Mouse (Mus musculus) liver, embryonic 11.5 days (tissue): ENCODE measurements around the gene Hnrnpab. TPM values are rescaled to one million over a fixed set of nuclear protein-coding genes. Genes with fewer than 3 reads are reported as not detected.
"Not testable (repeated sequence)": the region's sequence is repeated elsewhere in the genome, so short reads cannot be mapped to it uniquely, and the experiment has no call there.

Experiments
- ATAC-seq: fragments of 200-750 bp; cut with Nextera tagmentation; replicated peaks from 2 replicates; pipeline ENCODE4 v1.8.0; 2017; ENCODE audit warnings: moderate number of reproducible peaks, mild to moderate bottlenecking, moderate TSS enrichment, moderate library complexity; ENCODE audit not compliant: low FRiP score
- DNase-seq: peaks from one replicate; pipeline ENCODE4 v3.0.0-alpha.2; 2017; ENCODE audit warnings: low spot score
- H3K27ac ChIP-seq: fragments of 300-500 bp; sonication (generic); 2 replicates; pipeline ENCODE4 v1.5.1; 2014; ENCODE audit warnings: mild to moderate bottlenecking, low read depth, low read length, control low read depth
- H3K27me3 ChIP-seq: fragments of 300-500 bp; sonication (generic); replicated peaks from 2 replicates; pipeline ENCODE4 v1.6.1; 2014; ENCODE audit warnings: low read length, mixed read lengths; ENCODE audit not compliant: control insufficient read depth, insufficient read depth
- H3K36me3 ChIP-seq: fragments of 300-500 bp; sonication (generic); 2 replicates; pipeline ENCODE4 v1.6.1; 2014; ENCODE audit warnings: mild to moderate bottlenecking, low read length, moderate library complexity, mixed read lengths; ENCODE audit not compliant: control insufficient read depth, insufficient read depth
- H3K4me1 ChIP-seq: fragments of 300-500 bp; sonication (generic); replicated peaks from 2 replicates; pipeline ENCODE4 v1.6.1; 2014; ENCODE audit warnings: low read length, mixed read lengths; ENCODE audit not compliant: control insufficient read depth, insufficient read depth
- H3K4me2 ChIP-seq: fragments of 300-500 bp; sonication (generic); 2 replicates; pipeline ENCODE4 v1.6.1; 2014; ENCODE audit warnings: mild to moderate bottlenecking, control low read depth, moderate library complexity
- H3K4me3 ChIP-seq: fragments of 300-500 bp; sonication (generic); 2 replicates; pipeline ENCODE4 v1.5.1; 2014; ENCODE audit warnings: low read depth, low read length, control low read depth
- H3K9ac ChIP-seq: fragments of 300-500 bp; sonication (generic); 2 replicates; pipeline ENCODE4 v1.6.1; 2014; ENCODE audit warnings: low read depth, low read length, control low read depth
- H3K9me3 ChIP-seq: fragments of 300-500 bp; sonication (generic); 2 replicates; pipeline ENCODE4 v1.6.1; 2016; ENCODE audit warnings: low read length, inconsistent platforms, mixed read lengths; ENCODE audit not compliant: control insufficient read depth
- WGBS: fragments of 180-500 bp; shearing (Covaris S2); extraction: QIAGEN DNeasy Blood & Tissue Kit; methylation state at CpG from one replicate; pipeline ENCODE4 v1.1.7; 2014; 5-methylcytosine and 5-hydroxymethylcytosine counted together
- polyA plus RNA-seq: library from polyadenylated mRNA; unstranded; fragments of >200 nt; fragmentation: Nextera tagmentation; extraction: Ambion mirVana; gene quantifications from 2 replicates; pipeline ENCODE4 v1.2.1, GENCODE M21; 2014

The Hnrnpab gene
- polyA plus RNA-seq, 1 experiment from 2014 or later, result 552 TPM

GRCm38 (mm10) chr11:51618894-51619408 is 12.3 kb upstream of the Hnrnpab start:
- WGBS, result 35% methylated on average over 8 of the region's 8 CpGs
- H3K36me3 ChIP-seq, result peaks cover 24% of the 10 kb centered on the region
- H3K27ac ChIP-seq, result 0 out of 2 replicates have a peak overlapping the region, but pooled peaks have one; percentile 28
- no peaks in the 10 kb centered on the region for H3K9me3 ChIP-seq
- H3K4me2 ChIP-seq, result peak overlapping the region; percentile 90
- H3K4me1 ChIP-seq, result peaks cover 21% of the 10 kb centered on the region
- H3K27me3 ChIP-seq, result no peaks in the 10 kb centered on the region
- ATAC-seq (peak; percentile 30), DNase-seq (no peak)
- peak overlapping the region; percentile 44; the same call in 1 of the 2 replicates for H3K9ac ChIP-seq
- peak overlapping the region; percentile 80 for H3K4me3 ChIP-seq

- Histone ChIP-seq H3K9me3 (no peaks in the 10 kb centered on the region), H3K4me1 (peaks cover 21% of the 10 kb centered on the region), H3K4me3 (no peak overlapping the region), H3K9ac (no peak overlapping the region), H3K4me2 (no peak overlapping the region), H3K36me3 (peaks cover 11% of the 10 kb centered on the region; the same call in 1 of the 2 replicates), H3K27ac (no peak overlapping the region), H3K27me3 (no peaks in the 10 kb centered on the region)
- ATAC-seq (no peak), DNase-seq (no peak)
- WGBS, result 4% methylated on average over 4 of the region's 4 CpGs
These were observed 11.0 kb upstream of the Hnrnpab start for GRCm38 (mm10) chr11:51617693-51618092.

- Histone ChIP-seq H3K4me1 (peaks cover 15% of the 10 kb centered on the region), H3K27ac (peak overlapping the region; percentile 77), H3K4me3 (peak overlapping the region; percentile 33; the same call in 1 of the 2 replicates), H3K9ac (peak overlapping the region; percentile 71), H3K4me2 (peak overlapping the region; percentile 63)
- H3K36me3 ChIP-seq, H3K9me3 ChIP-seq, H3K27me3 ChIP-seq, ATAC-seq, DNase-seq: not testable (repeated sequence)
- 86% methylated on average over 7 of the region's 7 CpGs for WGBS
These were observed 9.5 kb upstream of the Hnrnpab start for GRCm38 (mm10) chr11:51616113-51616512.

- under 1% methylated on average over 14 of the region's 14 CpGs for WGBS
- H3K4me2 ChIP-seq, result peak overlapping the region; percentile 63
- peak overlapping the region; percentile 33 for H3K4me3 ChIP-seq
- peaks cover 10% of the 10 kb centered on the region for H3K4me1 ChIP-seq
- peak; percentile 83 for DNase-seq
- H3K27me3 ChIP-seq, result no peaks in the 10 kb centered on the region
- H3K9ac ChIP-seq, result peak overlapping the region; percentile 71
- no peaks in the 10 kb centered on the region for H3K9me3 ChIP-seq
- ATAC-seq, result peak; percentile 83
- no peaks in the 10 kb centered on the region for H3K36me3 ChIP-seq
- H3K27ac ChIP-seq, result peak overlapping the region; percentile 77
These were observed 9.0 kb upstream of the Hnrnpab start for GRCm38 (mm10) chr11:51615601-51616000.

GRCm38 (mm10) chr11:51615129-51615528 is 8.5 kb upstream of the Hnrnpab start:
- ATAC-seq (no peak), DNase-seq (no peak)
- 37% methylated on average over 7 of the region's 7 CpGs for WGBS
- peak overlapping the region; percentile 33 for H3K4me3 ChIP-seq
- H3K36me3 ChIP-seq, result no peaks in the 10 kb centered on the region
- peak overlapping the region; percentile 71 for H3K9ac ChIP-seq
- no peaks in the 10 kb centered on the region for H3K9me3 ChIP-seq
- peak overlapping the region; percentile 63 for H3K4me2 ChIP-seq
- no peaks in the 10 kb centered on the region for H3K27me3 ChIP-seq
- peaks cover 9% of the 10 kb centered on the region for H3K4me1 ChIP-seq
- peak overlapping the region; percentile 77 for H3K27ac ChIP-seq

GRCm38 (mm10) chr11:51614256-51614655 is 7.6 kb upstream of the Hnrnpab start:
- ATAC-seq (no peak), DNase-seq (no peak)
- Histone ChIP-seq H3K4me2 (no peak overlapping the region), H3K27me3 (no peaks in the 10 kb centered on the region), H3K4me1 (peaks cover 14% of the 10 kb centered on the region), H3K9me3 (no peaks in the 10 kb centered on the region), H3K4me3 (no peak overlapping the region), H3K27ac (no peak overlapping the region), H3K36me3 (no peaks in the 10 kb centered on the region), H3K9ac (no peak overlapping the region)
- WGBS, result 87% methylated on average over 8 of the region's 8 CpGs

GRCm38 (mm10) chr11:51609940-51610339 is 3.3 kb upstream of the Hnrnpab start:
- H3K4me2 ChIP-seq, result peak overlapping the region; percentile 60
- H3K27me3 ChIP-seq, ATAC-seq, DNase-seq, H3K9me3 ChIP-seq, H3K4me3 ChIP-seq, H3K9ac ChIP-seq, H3K36me3 ChIP-seq: not testable (repeated sequence)
- WGBS, result 66% methylated on average over 5 of the region's 5 CpGs
- H3K27ac ChIP-seq, result peak overlapping the region; percentile 98
- H3K4me1 ChIP-seq, result peaks cover 23% of the 10 kb centered on the region

GRCm38 (mm10) chr11:51609266-51609909 is 2.7 kb upstream of the Hnrnpab start:
- Histone ChIP-seq H3K4me2 (peak overlapping the region; percentile 60), H3K27ac (peak overlapping the region; percentile 98), H3K36me3 (peaks cover 10% of the 10 kb centered on the region), H3K27me3 (no peaks in the 10 kb centered on the region), H3K9me3 (no peaks in the 10 kb centered on the region), H3K4me1 (peaks cover 27% of the 10 kb centered on the region), H3K9ac (peak overlapping the region; percentile 46), H3K4me3 (peak overlapping the region; percentile 27)
- ATAC-seq (peak; percentile 71), DNase-seq (no peak)
- 36% methylated on average over 3 of the region's 3 CpGs for WGBS
